Mouse (Mus musculus): Measurements from ENCODE around the gene Endov.

DNA sequence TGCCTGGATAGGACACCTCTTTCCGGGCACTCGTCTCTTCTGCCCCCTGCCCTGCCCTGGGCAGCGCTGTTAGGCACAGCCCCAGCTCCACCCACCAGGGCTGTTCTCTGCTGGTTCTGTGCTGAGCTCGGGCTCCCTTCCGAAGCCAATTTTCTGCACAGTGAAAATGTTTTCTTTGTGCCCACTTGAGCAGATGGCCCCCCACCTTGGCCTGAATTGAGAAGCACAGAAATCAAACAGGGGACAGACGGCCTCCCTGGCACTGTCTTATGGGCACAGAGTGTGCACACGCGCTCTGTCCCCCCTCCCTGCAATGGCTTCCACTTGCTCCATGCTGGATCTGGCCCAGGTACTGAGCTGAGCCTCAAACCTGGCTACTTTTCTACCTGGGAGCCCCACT lies 41.3 kb downstream of the Endov start:
- no peak for TF ChIP-seq CTCF (conservative IDR thresholded peaks at IDR 0.05; ENCODE audit: low read length)
- no peak for TF ChIP-seq NANOG (IDR thresholded peaks at IDR 0.05; ENCODE audit: borderline replicate concordance, low read length)

Data from E14TG2a.4 (cell line).